Mouse (Mus musculus) heart, adult 8-10 months (tissue): ENCODE results near the gene Gm8369. TPM values are rescaled to one million over a fixed set of nuclear protein-coding genes. Genes with fewer than 3 reads are reported as not detected.
"Not testable (repeated sequence)": the region's sequence is repeated elsewhere in the genome, so short reads cannot be mapped to it uniquely, and the experiment has no call there.

Source experiments
- DNase-seq: peaks from one replicate; pipeline ENCODE4 v3.0.0; 2022; ENCODE audit warnings: low spot score
- total RNA-seq, 4 experiments: library from RNA; stranded (reverse); gene quantifications; 2 replicates each; pipeline ENCODE4 v1.2.4; 2022

The Gm8369 gene
- under 1 TPM in 2 of 4 experiments, not detected in 2; 0.40 to 0.57 TPM for total RNA-seq

GRCm38 (mm10) chr19:11485746-11486145 lies at the start of gene Gm8369:
Gm8369 (plus strand) TSS chr19:11485938.
- no peak for DNase-seq

GRCm38 (mm10) chr19:11443338-11443737 lies 42.4 kb upstream of the Gm8369 start, which contains the start of gene Ms4a4b:
Ms4a4b (plus strand) TSS chr19:11443553.
- DNase-seq, result no peak

GRCm38 (mm10) chr19:11443964-11444363 lies 41.8 kb upstream of the Gm8369 start:
- no peak for DNase-seq

- DNase-seq, result no peak
These were observed 38.5 kb upstream of the Gm8369 start for GRCm38 (mm10) chr19:11447238-11447637.

- not testable (repeated sequence) for DNase-seq
These were observed 26.7 kb upstream of the Gm8369 start for GRCm38 (mm10) chr19:11459041-11459440.

- DNase-seq, result peak; percentile 30
These were observed 20.9 kb upstream of the Gm8369 start for GRCm38 (mm10) chr19:11464795-11465194.

- DNase-seq, result no peak
These were observed 19.3 kb upstream of the Gm8369 start for GRCm38 (mm10) chr19:11466471-11466870.

GRCm38 (mm10) chr19:11468361-11468760 lies 17.4 kb upstream of the Gm8369 start:
- peak; percentile 25 for DNase-seq

GRCm38 (mm10) chr19:11469215-11469614 lies 16.5 kb upstream of the Gm8369 start, which contains the start of gene Ms4a6c:
Ms4a6c (plus strand) TSS chr19:11469366.
- DNase-seq, result not testable (repeated sequence)

GRCm38 (mm10) chr19:11479714-11480113 lies 6.0 kb upstream of the Gm8369 start:
- no peak for DNase-seq

GRCm38 (mm10) chr19:11482684-11483083 lies 3.1 kb upstream of the Gm8369 start:
- DNase-seq, result no peak

GRCm38 (mm10) chr19:11483941-11484340 lies 1.8 kb upstream of the Gm8369 start:
- no peak for DNase-seq

GRCm38 (mm10) chr19:11484388-11484787 lies 1.4 kb upstream of the Gm8369 start:
- DNase-seq, result no peak

- no peak for DNase-seq
These were observed 472 bp upstream of the Gm8369 start for GRCm38 (mm10) chr19:11485266-11485665.

GRCm38 (mm10) chr19:11486599-11486998 lies 861 bp downstream of the Gm8369 start:
- DNase-seq, result no peak

- no peak for DNase-seq
These were observed 5.9 kb downstream of the Gm8369 start for GRCm38 (mm10) chr19:11491406-11492189.

- no peak for DNase-seq
These were observed 6.9 kb downstream of the Gm8369 start for GRCm38 (mm10) chr19:11492671-11493070.

GRCm38 (mm10) chr19:11494519-11494918 lies 8.8 kb downstream of the Gm8369 start:
- no peak for DNase-seq

- DNase-seq, result no peak
These were observed 10.6 kb downstream of the Gm8369 start for GRCm38 (mm10) chr19:11496361-11496760.

- not testable (repeated sequence) for DNase-seq
These were observed 11.6 kb downstream of the Gm8369 start for GRCm38 (mm10) chr19:11497300-11497699.

GRCm38 (mm10) chr19:11500796-11501195 lies 15.1 kb downstream of the Gm8369 start:
- DNase-seq, result no peak

- DNase-seq, result no peak
These were observed 15.6 kb downstream of the Gm8369 start for GRCm38 (mm10) chr19:11501326-11501725.

- no peak for DNase-seq
These were observed 19.1 kb downstream of the Gm8369 start for GRCm38 (mm10) chr19:11504857-11505256.
